ENCODE assay signal across 14 mouse cellular contexts in the genomic region with DNA sequence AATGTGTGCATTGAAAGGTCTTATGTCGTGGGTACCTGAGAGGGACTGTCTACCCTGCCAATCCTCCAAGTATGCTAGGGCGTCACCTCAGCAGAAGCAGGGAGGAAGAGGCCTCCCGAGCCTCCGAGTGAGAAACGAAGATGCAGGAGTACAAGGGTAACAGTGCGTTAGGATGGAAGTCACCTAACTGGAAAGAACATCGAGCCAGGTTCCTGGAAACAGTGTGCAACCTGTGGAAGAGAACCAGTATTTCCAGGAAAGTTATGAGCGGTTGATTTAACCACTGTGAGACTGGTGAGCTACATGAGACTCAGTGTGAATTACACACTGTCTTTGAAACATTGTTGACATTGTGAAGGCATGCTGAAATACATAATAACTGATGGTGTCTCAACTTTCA.
"Had no signal": no experiment of that assay in that cellular context is flagged by ENCODE, and none has a peak within 500 bp of the region (broad histone marks: within the 10 kb centered on the region; RNA-seq: fewer than 3 reads in every experiment).

No protein-coding gene starts in this region.

- H3K27ac ChIP-seq: limb, embryonic 13.5 days; neural tube, embryonic 12.5 days; neural tube, embryonic 15.5 days; stomach, postnatal 0 days had no signal

- H3K27me3 ChIP-seq: kidney, embryonic 15.5 days; limb, embryonic 13.5 days; neural tube, embryonic 12.5 days; neural tube, embryonic 15.5 days had no signal

- H3K4me3 ChIP-seq: limb, embryonic 13.5 days; neural tube, embryonic 12.5 days; neural tube, embryonic 15.5 days had no signal

- H3K9me3 ChIP-seq: kidney, embryonic 15.5 days; limb, embryonic 10.5 days; limb, embryonic 13.5 days; neural tube, embryonic 12.5 days; neural tube, embryonic 15.5 days had no signal

- H3K9ac ChIP-seq: kidney, embryonic 15.5 days; limb, embryonic 13.5 days; neural tube, embryonic 12.5 days; neural tube, embryonic 15.5 days had no signal

- H3K36me3 ChIP-seq: neural tube, embryonic 12.5 days; neural tube, embryonic 15.5 days had no signal

- H3K4me2 ChIP-seq: midbrain, embryonic 11.5 days had no signal

- DNase-seq: kidney, adult 8-10 months; kidney, postnatal 10 days; lung, adult 2 months; midbrain, embryonic 14.5 days; retina, postnatal 1 day; right cerebral cortex, postnatal 4 days; thymus, adult 2 months had no signal
